Mouse (Mus musculus) 3134 (cell line): ENCODE measurements around the gene Slc29a1.

Experiments
- DNase-seq: peaks from one replicate; pipeline ENCODE4 v3.0.0-alpha.2; 2011; ENCODE audit warnings: low spot score; ENCODE audit not compliant: insufficient read length; ENCODE audit errors: extremely low read depth

The Slc29a1 gene

DNA sequence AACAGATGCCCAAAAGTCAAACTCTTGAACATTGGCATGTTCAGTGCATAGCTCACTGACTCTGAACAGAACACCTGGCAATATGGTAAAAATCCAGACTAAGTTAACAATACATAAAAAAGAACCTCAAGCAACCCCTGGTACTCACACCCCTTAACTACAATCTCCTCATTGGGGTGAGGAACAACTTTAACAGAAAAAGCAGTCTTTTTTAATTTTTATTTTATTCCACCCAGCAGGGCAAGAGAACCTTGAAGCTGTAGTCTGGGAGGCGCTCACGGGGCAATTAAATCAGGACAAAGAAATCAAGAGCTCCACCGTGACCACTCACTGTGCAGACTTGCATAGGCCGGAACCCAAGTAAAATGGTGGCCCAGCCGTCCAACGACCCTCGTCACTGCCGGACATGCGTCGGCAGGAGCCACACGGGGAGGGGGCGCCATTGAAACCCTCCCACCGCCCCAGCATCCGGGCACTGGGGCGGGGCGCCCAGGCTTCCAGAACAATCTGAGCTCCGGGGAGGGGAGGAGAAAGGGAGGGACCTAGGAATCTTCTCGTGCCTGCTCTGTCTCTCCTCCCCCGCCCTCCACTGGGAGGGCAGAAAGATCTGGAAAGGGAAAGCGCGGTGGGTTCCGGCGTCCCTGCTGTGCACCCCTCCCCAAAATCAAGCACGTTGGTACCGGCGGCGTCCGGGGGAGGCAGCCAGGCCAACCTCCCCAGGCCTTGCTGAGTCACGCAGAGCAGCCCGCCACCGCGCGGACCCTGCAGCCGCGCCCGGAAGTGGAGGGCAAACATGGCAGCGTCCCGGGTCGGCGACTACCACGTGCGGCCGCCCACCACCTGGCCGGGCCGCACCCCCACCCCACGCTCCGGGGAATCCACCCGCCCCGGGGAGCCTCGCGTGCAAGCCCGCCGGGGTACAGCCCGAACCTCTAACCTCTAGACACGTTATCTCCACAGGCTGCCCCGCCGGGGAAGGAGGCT is 27.0 kb downstream of the Slc29a1 start:
- DNase-seq, result peak; percentile 86

DNA sequence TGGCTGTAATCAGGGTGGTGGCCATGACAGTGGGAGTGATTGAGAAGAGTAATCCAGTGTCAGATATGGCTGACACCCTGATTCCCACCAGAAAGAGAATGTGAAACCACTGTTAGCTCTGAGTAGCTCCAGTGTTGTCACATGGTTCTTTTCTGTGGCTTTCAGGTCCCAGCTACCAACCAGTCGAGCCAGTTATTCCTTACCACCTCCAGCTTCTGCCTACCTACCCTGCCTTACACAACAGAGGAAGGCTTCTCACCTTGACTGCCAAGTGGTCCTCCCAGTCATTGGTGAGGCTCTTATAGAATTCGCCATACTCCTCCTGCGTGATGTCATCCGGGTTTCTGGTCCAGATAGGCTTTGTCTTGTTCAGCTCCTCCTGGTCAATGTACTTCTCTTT is 29.4 kb downstream of the Slc29a1 start:
- DNase-seq, result no peak

DNA sequence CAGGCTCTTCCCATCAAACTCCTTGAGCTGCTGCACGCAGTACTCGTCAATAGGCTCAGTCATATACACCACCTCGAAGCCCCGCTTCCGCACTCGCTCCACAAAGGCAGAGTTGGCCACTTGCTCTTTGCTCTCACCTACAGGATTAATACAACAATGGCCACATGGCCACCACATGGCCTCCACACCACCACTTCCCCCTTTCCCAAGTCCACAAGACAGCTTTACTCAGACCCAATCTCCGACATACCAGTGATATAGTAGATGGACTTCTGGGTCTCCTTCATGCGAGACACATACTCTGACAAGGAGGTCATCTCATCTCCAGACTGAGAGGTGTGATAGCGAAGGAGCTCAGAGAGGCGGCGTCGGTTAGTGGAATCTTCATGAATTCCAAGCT is 30.4 kb downstream of the Slc29a1 start:
- no peak for DNase-seq

DNA sequence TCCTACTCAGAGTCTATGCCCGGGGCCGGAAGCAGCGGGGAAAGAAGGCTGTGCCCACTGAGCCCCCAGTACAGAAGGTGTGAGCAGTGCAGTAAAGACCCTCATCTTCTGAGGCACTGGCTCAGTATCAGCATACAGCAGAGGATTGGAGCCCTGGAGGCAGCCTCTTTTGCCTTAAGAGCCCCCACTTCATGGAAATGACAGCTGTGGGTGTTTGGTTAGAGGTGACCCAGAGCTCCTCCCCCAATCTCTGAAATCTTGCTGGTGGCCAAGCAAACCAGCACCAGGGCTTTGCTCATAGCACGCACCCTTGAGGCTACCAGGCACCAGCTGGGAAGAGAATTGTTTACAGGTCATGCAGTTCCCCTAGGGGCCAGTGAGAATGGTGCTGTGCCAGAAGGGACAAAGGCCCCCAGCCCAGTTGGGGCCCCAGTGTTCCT is 32.2 kb downstream of the Slc29a1 start:
- no peak for DNase-seq

DNA sequence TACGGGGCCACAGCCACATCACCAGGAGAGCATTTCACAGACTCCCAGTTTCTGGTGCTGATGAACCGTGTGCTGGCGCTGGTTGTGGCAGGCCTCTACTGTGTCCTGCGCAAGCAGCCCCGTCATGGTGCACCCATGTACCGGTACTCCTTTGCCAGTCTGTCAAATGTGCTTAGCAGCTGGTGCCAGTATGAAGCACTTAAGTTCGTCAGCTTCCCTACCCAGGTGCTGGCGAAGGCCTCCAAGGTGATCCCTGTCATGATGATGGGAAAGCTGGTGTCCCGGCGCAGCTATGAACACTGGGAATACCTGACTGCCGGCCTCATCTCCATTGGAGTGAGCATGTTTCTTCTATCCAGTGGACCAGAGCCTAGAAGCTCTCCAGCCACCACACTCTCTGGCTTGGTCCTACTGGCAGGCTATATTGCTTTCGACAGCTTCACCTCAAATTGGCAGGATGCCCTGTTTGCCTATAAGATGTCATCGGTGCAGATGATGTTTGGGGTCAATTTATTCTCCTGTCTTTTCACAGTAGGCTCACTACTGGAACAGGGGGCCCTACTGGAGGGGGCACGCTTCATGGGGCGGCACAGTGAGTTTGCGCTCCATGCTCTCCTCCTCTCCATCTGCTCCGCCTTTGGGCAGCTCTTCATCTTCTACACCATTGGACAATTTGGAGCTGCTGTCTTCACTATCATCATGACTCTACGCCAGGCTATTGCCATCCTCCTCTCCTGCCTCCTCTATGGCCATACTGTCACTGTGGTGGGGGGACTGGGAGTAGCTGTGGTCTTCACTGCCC is 32.8 kb downstream of the Slc29a1 start:
- peak; percentile 70 for DNase-seq

DNA sequence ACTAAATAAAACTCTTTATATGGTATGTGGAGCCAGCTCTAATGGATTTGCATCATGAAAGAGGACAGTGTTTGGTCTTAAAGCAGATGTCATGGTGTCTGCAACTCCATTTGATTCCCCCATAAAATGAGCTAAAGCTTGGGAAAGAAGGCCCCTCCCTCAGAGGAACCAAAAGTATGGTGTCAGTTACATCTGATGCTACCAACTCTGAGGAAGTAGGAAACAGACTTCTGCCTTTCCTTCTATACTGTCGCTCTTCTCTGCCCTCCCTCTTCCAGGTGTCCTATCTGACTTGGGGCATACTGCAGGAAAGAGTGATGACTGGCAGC is 33.4 kb downstream of the Slc29a1 start:
- DNase-seq, result no peak

DNA sequence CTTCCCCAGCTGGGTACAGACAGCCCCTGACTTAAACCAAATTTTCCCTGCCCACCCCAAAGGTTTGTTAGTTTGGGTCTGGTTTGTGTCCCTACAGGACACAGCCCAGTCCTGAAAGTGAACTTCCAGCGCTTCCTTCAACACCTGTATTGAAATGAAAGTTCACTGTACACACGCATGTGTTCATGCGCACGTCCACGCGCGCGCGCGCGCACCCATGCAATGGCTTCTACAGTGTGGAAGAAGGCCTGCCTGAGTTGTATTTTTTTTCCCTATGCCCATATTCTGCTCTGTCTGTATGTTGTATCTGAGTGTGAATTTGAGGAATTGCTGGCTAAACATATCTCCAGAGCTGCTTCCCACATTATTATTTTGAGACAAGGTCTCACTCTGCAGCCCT is 34.3 kb downstream of the Slc29a1 start:
- DNase-seq, result no peak

DNA sequence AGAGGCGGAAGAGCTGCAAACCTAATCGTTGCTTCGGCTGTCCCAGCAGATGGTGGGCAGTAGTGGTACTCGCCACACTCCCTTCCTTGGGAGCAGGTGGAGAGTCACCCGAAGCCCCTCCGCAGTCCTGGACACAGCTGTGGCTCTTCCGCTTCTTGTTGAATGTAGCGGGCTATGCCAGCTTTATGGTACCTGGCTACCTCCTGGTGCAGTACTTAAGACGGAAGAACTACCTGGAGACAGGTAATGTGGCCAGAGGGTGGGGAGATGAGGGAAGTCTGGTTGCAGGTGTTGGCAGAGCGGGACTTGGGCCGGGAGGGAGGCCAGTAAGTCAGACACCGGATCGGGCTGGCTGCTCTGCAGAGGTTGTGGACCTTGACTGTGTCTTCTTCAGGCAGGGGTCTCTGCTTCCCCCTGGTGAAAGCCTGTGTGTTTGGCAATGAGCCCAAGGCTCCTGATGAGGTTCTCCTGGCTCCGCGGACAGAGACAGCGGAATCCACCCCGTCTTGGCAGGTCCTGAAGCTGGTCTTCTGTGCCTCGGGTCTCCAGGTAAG is 34.8 kb downstream of the Slc29a1 start:
- no peak for DNase-seq

DNA sequence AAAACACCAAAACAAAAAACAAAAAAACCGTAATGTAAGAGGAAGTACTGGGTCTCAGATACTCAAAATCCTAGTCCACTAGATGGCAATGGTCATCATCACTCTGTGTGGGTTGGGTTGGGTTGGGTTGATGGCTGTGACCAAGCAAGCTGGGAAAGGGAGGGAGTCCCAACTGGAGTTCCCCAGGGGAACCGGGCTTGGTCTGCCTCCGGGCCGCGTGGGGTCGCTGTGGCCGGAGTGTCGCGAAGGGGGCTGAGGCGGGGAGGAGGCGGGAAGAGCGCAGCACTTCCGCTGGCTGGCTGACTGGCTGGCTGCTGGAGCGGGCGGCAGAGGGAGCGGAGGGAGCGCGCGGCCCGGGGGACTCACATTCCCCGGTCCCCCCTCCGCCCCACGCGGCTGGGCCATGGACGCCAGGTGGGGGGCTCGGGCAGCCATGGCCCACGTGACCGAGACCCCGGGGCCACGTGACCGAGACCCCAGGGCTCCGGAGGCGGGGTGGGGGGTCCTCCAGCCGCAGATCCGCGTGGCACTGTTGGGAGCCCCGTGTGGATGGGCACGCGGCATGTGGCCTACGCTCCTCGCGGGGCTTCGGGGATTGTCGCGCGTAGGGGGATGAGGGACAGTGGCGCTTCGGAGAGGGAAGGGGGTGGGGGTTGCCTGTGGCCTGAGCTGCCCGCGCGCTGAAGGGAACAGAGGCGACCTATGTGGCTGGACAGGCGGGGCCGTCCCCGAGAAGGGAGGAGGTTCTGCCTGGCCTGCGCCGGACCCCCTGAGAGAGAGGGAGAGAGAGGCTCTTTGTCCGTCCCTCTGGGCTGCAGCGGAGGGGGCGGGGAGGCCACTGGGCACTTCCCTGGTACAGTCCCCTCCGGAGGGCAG is 35.5 kb downstream of the Slc29a1 start, which contains the start of gene Slc35b2:
TSS of gene Slc35b2 (plus strand) at position 220 of the 876 bp plus-strand sequence.
- peak; percentile 96 for DNase-seq

DNA sequence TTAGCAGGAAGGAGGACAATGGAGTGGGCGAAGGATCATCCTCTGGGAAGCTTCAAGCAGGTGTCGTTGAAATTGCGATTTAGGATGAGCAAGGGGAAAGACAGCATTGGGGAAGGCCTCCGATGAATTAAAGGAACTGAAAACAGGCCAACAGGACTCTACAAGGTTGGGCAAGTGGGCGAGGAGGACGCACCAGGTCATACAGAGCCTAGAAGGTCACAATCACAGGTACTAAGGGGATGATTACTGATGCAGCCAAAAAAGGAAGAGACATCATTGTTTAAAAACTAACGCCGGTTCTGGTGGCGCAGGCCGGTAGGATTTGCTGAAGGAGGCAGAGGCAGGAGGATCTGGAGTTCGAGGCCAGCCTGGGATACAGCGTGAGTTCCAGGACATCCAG is 36.2 kb downstream of the Slc29a1 start:
- no peak for DNase-seq

DNA sequence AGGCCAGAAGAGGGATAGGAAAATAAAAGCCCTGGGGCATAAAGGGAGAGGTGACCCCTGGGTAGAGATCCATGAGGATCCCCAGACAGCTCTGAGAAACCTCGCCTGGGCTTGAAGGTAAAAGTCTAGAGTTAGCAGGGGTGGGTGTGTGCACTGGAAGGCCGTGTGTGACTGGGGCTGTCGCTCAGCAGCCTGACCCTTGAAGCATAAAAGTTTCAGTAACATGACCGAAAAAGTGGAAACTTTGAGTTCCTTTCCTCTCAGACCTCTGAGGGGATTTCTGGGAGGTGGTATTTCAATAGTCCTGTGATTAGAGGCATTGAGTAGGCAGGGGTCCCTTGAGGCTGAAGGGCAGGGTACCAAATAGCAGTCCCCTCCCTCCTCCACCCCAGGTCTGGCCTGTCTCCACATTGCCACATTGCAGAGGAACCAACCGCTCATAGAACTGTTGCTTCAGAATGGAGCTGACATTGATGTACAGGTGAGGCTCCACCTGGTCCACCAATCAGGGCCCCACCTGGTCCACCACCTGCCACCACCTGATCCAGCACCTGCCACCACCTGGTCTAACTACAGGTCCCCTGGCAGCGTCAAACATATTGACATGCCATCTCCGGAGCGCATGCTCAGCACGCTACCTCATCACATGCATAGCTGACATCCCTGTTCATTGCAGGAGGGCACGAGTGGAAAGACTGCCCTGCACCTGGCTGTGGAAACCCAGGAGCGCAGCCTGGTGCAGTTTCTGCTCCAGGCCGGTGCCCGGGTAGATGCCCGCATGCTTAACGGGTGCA is 39.5 kb downstream of the Slc29a1 start:
- DNase-seq, result no peak

DNA sequence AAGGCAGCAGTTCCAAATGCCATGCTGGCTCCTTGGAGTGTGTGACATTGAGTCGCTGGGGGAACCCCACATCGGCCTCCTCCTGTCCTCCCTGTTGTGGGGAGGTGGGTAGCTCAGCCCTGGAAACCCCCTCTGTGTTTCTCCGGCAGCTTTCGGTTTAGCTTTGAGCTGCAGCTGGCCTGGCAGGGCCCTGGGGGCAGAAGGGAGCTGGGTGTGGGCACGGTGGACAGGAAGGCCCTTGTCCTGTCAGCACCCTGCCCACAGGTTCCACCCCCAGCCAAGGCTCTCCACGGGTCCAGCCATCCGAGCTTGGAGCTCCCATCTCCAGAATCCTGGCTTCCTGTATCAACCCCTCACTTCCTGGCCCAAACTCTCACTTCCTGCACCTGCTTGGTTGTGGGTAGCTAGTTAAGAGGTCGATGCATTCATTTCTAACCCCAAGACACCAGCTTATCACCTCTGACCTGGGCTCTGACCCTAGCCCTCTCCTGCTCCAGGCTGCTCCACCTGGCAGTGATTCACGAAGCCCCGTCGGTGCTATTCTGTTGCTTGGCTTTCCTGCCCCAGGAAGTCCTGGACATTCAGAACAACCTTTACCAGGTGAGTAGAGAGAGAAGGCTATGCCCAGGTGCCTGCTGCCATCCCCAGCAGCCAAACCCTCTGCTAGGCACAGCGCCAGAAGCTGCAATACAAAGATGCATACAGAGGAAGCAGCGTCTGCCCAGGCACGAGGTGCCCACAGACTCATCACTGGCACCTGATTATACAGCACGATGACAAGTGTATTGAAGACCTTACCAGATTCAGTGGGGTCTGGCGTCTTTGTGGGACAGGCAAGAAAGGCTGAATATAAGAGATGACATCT is 41.2 kb downstream of the Slc29a1 start:
- DNase-seq, result peak; percentile 51

DNA sequence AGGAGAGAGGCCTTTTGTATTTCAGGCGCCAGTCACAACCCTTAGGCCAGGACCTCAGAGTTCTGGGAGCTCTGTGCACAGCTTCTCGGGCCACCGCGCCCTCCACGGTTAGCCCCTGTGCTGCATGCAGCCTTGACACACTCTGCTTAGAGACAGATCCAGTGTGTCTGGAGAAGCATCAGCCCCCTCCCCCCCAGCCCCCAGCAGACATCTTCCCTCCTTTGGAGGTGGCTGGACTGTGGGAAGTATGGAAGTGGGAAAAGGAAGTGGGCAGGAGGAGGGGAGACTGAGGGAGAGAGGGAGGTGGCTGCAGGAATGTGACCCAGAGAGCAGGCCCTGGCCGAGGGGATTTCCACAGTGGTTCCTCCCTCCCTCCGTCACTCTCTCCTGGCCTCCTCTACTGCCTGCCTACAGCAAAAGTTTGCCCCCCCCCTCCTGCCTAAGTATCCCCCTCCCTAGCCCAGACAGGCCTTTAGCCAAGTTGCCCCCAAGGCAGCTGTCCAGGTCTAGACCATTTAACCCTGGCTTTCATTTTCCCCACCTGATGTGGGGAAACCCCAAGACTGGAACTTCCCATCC is 42.1 kb downstream of the Slc29a1 start:
- DNase-seq, result peak; percentile 54

DNA sequence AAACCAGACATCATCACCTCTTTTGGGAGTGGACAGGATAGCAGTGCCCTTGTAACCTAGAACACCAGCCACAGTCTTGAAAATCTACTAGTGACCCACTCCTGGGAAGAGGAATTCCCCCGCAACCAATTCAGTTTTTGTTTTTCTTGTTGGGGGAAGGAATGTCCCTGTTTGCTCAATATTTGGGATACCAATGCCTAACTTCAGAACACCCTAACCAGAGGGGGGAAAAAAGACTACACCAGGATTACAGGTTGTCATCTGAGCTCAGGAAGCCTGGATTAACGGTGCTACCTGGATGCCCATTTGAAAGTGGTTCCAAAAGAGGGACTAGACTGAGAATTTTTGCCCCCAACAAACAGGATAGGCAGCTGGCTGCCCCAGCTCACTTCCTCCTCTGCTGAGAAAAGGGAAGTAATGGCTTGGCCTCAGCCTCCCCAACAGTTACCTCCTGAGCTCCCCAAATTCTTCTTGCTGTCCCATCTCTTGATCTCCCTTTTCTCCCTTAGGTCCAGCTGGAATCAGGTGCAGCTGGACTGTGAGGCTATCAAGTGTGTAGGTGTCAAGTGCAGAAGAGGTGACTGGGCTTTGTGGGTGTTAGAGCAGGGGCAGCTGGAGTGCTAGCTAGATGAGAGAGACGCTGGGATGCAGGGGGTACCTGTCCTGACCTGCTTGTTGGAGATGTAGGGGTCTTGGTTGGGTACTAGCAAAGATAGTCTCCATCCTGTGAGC is 42.7 kb downstream of the Slc29a1 start:
- DNase-seq, result no peak

DNA sequence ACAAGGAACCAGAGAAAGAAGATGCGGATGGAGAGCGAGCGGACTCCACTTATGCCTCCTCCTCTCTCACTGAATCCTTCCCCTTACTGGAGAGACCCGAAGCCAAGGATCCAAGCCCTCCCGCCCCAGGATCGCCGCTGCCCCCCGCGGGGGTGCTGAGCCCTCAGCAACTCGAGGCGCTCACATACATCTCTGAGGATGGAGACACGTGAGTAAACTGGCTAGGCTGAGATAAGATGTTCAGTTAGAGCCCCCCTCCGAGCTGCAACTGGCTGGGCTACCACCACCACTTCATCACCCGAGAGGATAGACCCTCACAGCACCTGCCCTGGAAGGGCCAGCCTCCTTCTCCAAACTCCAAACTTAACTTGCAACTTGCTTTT is 43.3 kb downstream of the Slc29a1 start:
- DNase-seq, result no peak

DNA sequence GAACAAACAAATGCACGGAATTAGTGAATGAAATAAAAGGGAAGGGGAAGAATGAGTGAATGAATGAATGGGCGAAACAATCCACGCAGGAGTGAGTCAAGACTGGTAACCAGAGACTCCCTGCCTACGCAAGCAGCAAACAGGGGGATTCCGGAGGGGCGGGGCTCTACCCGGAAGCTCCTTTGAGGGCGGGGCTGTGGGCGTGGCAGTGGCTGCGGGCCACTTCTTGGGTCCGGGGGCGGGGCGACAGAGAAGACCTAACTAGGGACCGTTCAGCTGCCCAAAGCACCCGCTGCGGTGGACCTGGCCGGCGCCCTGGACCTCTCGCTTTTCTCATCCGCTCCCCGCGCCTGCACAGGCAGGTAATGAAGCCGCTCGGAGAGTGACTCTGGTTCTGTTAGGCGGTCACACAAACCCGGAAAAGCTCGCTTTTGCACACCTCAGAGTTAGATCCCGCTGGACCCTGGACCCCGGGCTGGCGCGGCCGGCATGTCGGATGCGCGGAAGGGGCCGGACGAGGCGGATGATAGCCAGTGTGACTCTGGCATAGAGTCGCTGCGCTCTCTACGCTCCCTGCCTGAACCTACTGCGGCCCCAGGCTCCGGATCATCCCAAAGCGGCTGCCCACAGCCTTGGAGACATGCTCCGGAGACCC is 43.8 kb downstream of the Slc29a1 start, which contains the start of gene Nfkbie:
TSS of gene Nfkbie (plus strand) at position 252 of the 655 bp plus-strand sequence.
- DNase-seq, result peak; percentile 96

DNA sequence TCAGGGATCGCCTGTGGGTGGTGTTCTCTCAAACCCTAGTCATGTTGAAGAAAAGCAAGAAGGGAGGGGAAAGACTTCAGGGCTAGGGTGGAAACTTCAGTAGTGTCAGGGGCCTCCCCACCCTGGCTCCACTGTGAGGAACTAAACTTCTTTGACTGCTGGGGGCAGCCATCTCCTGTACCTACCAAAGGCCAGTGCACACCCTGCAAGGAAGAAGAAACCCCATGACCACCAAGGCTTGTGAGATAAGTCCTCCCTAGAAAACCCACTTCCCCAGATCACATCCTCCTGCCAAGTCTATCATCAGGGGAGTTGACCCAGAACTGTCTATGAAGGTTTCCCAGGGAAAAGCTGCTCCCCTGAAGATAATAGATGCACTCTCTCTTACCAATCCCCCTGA is 45.0 kb downstream of the Slc29a1 start:
- no peak for DNase-seq
